Mouse (Mus musculus) splenic B cell, adult 2 months (primary cell): ENCODE data around the gene Lsp1.

Source experiments
- DNase-seq: peaks from one replicate; pipeline ENCODE4 v3.0.0-alpha.2; 2011; ENCODE audit warnings: low read depth, low spot score
- H3K27me3 ChIP-seq: 2 replicates; pipeline ENCODE4 v1.6.1; 2012; ENCODE audit warnings: mild to moderate bottlenecking, low read length, moderate library complexity, mixed read lengths; ENCODE audit not compliant: control insufficient read depth, poor library complexity, insufficient read depth, severe bottlenecking
- H3K36me3 ChIP-seq: 2 replicates; pipeline ENCODE4 v1.6.1; 2012; ENCODE audit warnings: mild to moderate bottlenecking, low read length, moderate library complexity, mixed read lengths; ENCODE audit not compliant: control insufficient read depth, poor library complexity, insufficient read depth, severe bottlenecking

Lsp1 gene

GRCm38 (mm10) chr7:142496158-142496557, 35.5 kb downstream of the Lsp1 start:
- peaks cover 8% of the 10 kb centered on the region; the same call in 1 of the 2 replicates for H3K36me3 ChIP-seq
- H3K27me3 ChIP-seq = no peaks in the 10 kb centered on the region
- no peak for DNase-seq

GRCm38 (mm10) chr7:142496800-142497199, 36.2 kb downstream of the Lsp1 start:
- Histone ChIP-seq H3K36me3 (peaks cover 7% of the 10 kb centered on the region; the same call in 1 of the 2 replicates), H3K27me3 (no peaks in the 10 kb centered on the region)
- DNase-seq = peak; percentile 52

GRCm38 (mm10) chr7:142497775-142498174, 37.2 kb downstream of the Lsp1 start:
- DNase-seq = peak; percentile 64
- Histone ChIP-seq H3K36me3 (peaks cover 2% of the 10 kb centered on the region; the same call in 1 of the 2 replicates), H3K27me3 (no peaks in the 10 kb centered on the region)

- Histone ChIP-seq H3K27me3 (no peaks in the 10 kb centered on the region), H3K36me3 (no peaks in the 10 kb centered on the region; the same call in 1 of the 2 replicates)
- no peak for DNase-seq
These were observed 38.0 kb downstream of the Lsp1 start, which contains the start of gene Tnnt3 for GRCm38 (mm10) chr7:142498575-142498974. TSS of gene Tnnt3 (plus strand) at chr7:142498836.

- Histone ChIP-seq H3K27me3 (no peaks in the 10 kb centered on the region), H3K36me3 (no peaks in the 10 kb centered on the region)
- no peak for DNase-seq
These were observed 38.6 kb downstream of the Lsp1 start for GRCm38 (mm10) chr7:142499010-142499721.

DNA sequence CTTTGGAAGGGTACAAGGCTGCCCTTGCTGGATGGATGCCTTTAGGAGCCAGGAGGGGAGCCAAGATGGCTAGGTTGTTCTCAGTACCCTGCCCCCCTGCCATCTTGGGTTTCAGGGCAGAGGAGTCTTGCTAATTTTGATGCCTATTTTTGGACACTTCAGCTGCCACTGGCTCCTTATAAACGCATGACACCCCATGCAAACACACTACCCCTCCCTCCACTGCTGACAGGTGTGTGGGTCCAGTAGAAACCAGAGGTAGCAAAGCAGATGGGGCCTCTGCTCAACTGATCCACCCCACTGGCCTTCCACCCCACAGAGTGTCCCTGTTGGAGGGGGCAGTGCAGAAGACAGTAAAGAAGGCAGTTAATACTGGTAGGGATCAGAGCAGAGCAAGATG, 39.4 kb downstream of the Lsp1 start:
- peak; percentile 24 for DNase-seq
- Histone ChIP-seq H3K36me3 (no peaks in the 10 kb centered on the region), H3K27me3 (no peaks in the 10 kb centered on the region)

GRCm38 (mm10) chr7:142503206-142503605, 42.6 kb downstream of the Lsp1 start:
- Histone ChIP-seq H3K36me3 (no peaks in the 10 kb centered on the region), H3K27me3 (no peaks in the 10 kb centered on the region)
- no peak for DNase-seq

DNA sequence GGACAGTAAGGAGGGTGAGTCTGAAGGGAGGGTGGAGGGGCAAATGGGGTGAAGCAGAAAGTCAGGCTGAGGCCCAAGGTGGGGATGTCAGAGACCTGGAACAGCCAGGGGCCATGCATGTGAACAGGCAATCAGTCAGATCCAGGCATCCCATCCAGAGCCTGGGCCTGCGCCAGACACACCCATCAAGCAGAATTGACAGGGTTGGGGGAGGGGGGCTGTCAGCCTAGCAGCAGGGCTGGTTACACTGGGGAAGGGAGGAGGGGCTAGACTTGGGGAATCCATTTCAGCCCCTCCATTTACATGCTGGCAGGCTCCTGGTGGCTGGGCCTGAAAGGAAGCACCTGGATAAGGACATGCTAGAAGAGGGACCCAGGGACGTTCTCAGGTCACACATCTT, 45.3 kb downstream of the Lsp1 start:
- Histone ChIP-seq H3K36me3 (no peaks in the 10 kb centered on the region), H3K27me3 (no peaks in the 10 kb centered on the region)
- no peak for DNase-seq

- no peaks in the 10 kb centered on the region for H3K27me3 ChIP-seq
- no peak for DNase-seq
- no peaks in the 10 kb centered on the region for H3K36me3 ChIP-seq
These were observed 45.9 kb downstream of the Lsp1 start for GRCm38 (mm10) chr7:142506501-142506900.

GRCm38 (mm10) chr7:142507453-142507852, 46.8 kb downstream of the Lsp1 start:
- no peaks in the 10 kb centered on the region for H3K36me3 ChIP-seq
- H3K27me3 ChIP-seq = no peaks in the 10 kb centered on the region
- no peak for DNase-seq

DNA sequence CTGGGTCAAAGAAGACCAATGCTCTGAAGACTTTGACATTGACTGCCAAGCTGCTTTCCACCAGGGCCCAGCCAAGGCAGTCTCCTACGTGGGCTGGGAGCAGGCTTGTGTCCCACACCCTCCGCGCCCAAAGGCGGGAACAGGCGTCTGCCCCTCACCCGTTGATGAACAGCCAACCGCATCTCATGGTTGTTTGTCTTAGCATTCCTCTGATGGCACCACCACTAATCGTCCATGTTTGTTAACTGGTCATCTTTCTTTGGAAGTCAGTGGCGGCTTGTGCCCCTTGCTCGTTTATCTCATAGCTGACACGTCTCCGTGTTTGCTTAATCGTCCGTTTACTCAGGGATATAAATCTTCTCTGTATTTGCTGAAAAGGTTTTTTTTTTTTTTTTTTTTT, 48.9 kb downstream of the Lsp1 start:
- Histone ChIP-seq H3K27me3 (no peaks in the 10 kb centered on the region), H3K36me3 (no peaks in the 10 kb centered on the region)
- no peak for DNase-seq

DNA sequence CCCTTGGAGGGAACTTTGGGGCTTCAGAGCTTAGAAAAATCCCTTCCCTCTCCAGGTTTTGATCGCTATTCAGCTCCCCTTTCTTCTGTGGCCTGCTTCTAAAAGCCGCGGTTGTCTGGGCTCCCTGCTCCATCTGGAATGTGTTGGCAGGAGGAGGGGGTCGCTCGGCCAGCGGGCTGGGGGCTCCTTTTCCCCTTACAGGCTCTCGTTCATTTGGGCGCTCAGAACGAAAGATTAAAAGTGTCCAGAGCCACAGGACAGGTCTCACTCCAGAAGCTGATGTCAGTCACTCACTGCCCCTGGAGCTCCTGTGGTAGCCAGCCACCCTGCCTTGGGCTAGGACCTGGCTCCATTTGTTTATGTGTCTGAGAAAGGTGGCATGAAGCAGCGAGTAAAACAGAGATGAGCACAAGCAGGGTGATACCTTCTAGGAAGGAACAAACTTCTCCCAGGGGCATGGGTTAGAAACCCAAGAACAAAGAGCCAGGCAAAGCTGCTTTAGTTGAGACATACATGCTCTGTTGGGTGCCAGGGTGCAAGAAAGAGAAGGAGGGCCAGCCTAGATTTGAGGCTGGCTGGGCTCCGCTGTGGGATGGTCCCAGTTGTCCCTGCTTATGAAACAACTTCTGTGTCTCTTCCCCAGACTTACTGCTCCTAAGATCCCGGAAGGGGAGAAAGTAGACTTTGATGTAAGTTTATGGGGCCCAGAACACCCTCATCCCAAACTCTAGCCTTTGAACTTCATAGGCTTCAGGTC, 49.6 kb downstream of the Lsp1 start:
- no peaks in the 10 kb centered on the region for H3K27me3 ChIP-seq
- no peaks in the 10 kb centered on the region for H3K36me3 ChIP-seq
- DNase-seq = no peak

GRCm38 (mm10) chr7:142514048-142514447, 53.4 kb downstream of the Lsp1 start:
- DNase-seq = no peak
- Histone ChIP-seq H3K36me3 (no peaks in the 10 kb centered on the region), H3K27me3 (no peaks in the 10 kb centered on the region)

DNA sequence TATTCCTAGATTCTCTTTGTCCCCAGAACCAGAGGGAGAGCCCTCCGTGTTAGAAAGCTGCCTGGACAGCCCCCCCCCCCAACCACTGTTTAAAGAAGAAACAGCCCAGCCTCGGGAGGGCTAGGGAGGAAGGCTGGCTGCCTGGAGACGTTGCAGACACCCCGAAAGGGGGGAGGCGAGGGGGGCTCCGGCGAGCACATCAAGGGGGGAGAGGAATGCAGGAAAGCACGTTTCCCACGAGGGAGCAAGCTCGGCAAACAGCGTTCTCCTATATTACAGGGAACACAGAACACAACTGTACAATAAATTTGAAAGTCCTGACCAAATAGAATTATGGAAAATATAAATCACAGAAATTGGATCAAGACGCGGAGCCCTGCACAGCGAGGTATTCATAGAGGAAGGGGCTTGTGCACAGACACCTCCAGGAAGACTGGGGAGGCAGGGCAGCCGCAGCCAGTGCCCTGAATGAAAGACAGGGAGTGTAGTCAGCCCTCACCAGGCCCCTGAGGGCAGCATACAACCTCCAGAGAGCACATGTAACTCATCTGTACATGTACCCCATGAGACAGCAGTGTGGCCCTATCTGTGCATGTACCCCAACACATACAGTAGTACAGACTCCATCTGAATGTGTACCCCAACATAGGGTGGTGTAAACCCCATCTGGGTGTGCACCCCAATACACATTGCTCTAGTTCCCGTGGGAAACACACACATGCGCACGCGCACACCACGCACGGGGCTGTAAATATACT, 55.8 kb downstream of the Lsp1 start:
- no peak for DNase-seq
- Histone ChIP-seq H3K36me3 (no peaks in the 10 kb centered on the region), H3K27me3 (no peaks in the 10 kb centered on the region)

DNA sequence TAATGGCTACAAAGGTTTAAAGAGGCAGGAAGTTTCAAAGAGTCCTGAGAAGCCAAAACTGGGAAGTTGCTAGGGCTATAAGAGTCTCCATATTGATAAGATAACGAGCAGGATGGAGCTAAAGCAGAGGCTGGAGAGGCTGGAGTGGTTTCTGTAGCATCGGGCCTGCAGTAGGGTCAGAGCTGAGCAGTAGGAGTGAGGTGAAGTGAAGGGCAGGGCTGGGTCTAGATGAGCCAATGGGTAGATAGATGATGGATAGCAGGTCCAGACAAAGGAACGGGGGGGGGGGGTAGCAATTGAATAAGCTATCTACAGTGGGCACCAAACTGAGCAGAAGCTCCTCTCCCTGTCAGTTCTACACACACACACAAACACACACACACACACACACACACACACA, 56.9 kb downstream of the Lsp1 start:
- Histone ChIP-seq H3K27me3 (no peaks in the 10 kb centered on the region), H3K36me3 (no peaks in the 10 kb centered on the region)
- no peak for DNase-seq
